Mouse (Mus musculus) hindbrain, embryonic 14.5 days (tissue): ENCODE data around the gene Tnpo1. TPM values are rescaled to one million over a fixed set of nuclear protein-coding genes. Genes with fewer than 3 reads are reported as not detected.
A peak's percentile ranks its signal among the peaks of the same experiment; 100 is the strongest.

Source experiments
- ATAC-seq: fragments of 200-750 bp; cut with Nextera tagmentation; 2 replicates; pipeline ENCODE4 v1.8.0; 2017; ENCODE audit warnings: moderate number of reproducible peaks, mild to moderate bottlenecking, moderate TSS enrichment, moderate library complexity; ENCODE audit not compliant: low FRiP score
- DNase-seq: peaks from one replicate; pipeline ENCODE4 v3.0.0-alpha.2; 2015; ENCODE audit warnings: low spot score
- H3K27ac ChIP-seq: fragments of 300-500 bp; sonication (generic); 2 replicates; pipeline ENCODE4 v1.5.1; 2014; ENCODE audit warnings: mild to moderate bottlenecking, moderate library complexity
- H3K27me3 ChIP-seq: fragments of 300-500 bp; sonication (generic); 2 replicates; pipeline ENCODE4 v1.6.1; 2014; ENCODE audit warnings: mild to moderate bottlenecking, low read length, mixed read lengths; ENCODE audit not compliant: control insufficient read depth, insufficient read depth
- H3K36me3 ChIP-seq: fragments of 300-500 bp; sonication (generic); replicated peaks from 2 replicates; pipeline ENCODE4 v1.6.1; 2014; ENCODE audit not compliant: control insufficient read depth, insufficient read depth
- H3K4me1 ChIP-seq: fragments of 300-500 bp; sonication (generic); replicated peaks from 2 replicates; pipeline ENCODE4 v1.6.1; 2014; ENCODE audit warnings: antibody characterized with exemption, low read length, mixed read lengths; ENCODE audit not compliant: control insufficient read depth, insufficient read depth
- H3K4me2 ChIP-seq: fragments of 300-500 bp; sonication (generic); replicated peaks from 2 replicates; pipeline ENCODE4 v1.6.1; 2014; ENCODE audit warnings: mild to moderate bottlenecking, moderate library complexity
- H3K4me3 ChIP-seq: fragments of 300-500 bp; sonication (generic); replicated peaks from 2 replicates; pipeline ENCODE4 v1.5.1; 2014; ENCODE audit warnings: mild to moderate bottlenecking, low read length
- H3K9ac ChIP-seq: fragments of 300-500 bp; sonication (generic); 2 replicates; pipeline ENCODE4 v1.6.1; 2014
- H3K9me3 ChIP-seq: fragments of 300-500 bp; sonication (generic); 2 replicates; pipeline ENCODE4 v1.6.1; 2016; ENCODE audit warnings: low read length; ENCODE audit not compliant: control insufficient read depth
- WGBS: fragments of 180-500 bp; shearing (Covaris S2); extraction: QIAGEN DNeasy Blood & Tissue Kit; methylation state at CpG from one replicate; pipeline ENCODE4 v1.1.7; 2014; 5-methylcytosine and 5-hydroxymethylcytosine counted together
- polyA plus RNA-seq: library from polyadenylated mRNA; unstranded; fragments of >200 nt; fragmentation: Nextera tagmentation; extraction: Ambion mirVana; gene quantifications from 2 replicates; pipeline ENCODE4 v1.2.1, GENCODE M21; 2014

Gene Tnpo1
- 47.9 and 50.0 TPM in 2 replicates for polyA plus RNA-seq

GRCm38 (mm10) chr13:98926213-98926957, at the start of gene Tnpo1:
Tnpo1 (minus strand) TSS chr13:98926384.
- peak within 1 kb of the TSS; percentile 98 for H3K4me3 ChIP-seq
- H3K4me1 ChIP-seq, result peaks cover 18% of the 10 kb centered on the region
- peak within 1 kb of the TSS; percentile 99 for H3K27ac ChIP-seq
- under 1% methylated on average over 69 of the region's 75 CpGs for WGBS
- peak; percentile 96 for ATAC-seq
- peak; percentile 87 for DNase-seq
- peak within 1 kb of the TSS; percentile 100 for H3K9ac ChIP-seq
- no peaks in the 10 kb centered on the region for H3K27me3 ChIP-seq
- H3K9me3 ChIP-seq, result no peaks in the 10 kb centered on the region
- peak within 1 kb of the TSS; percentile 85 for H3K4me2 ChIP-seq
- H3K36me3 ChIP-seq, result no peaks in the 10 kb centered on the region

- ATAC-seq, result no peak
- WGBS, result 91% methylated on average over 3 of the region's 3 CpGs
- Histone ChIP-seq H3K9ac (no peak overlapping the region), H3K4me2 (no peak overlapping the region), H3K36me3 (no peaks in the 10 kb centered on the region), H3K9me3 (no peaks in the 10 kb centered on the region), H3K4me1 (no peaks in the 10 kb centered on the region), H3K27ac (no peak overlapping the region), H3K27me3 (no peaks in the 10 kb centered on the region), H3K4me3 (no peak overlapping the region)
- no peak for DNase-seq
Observed at GRCm38 (mm10) chr13:98972090-98972489, 45.9 kb upstream of the Tnpo1 start.

GRCm38 (mm10) chr13:98971641-98972040, 45.5 kb upstream of the Tnpo1 start:
- Histone ChIP-seq H3K4me2 (no peak overlapping the region), H3K36me3 (no peaks in the 10 kb centered on the region), H3K27ac (no peak overlapping the region), H3K9ac (no peak overlapping the region), H3K9me3 (no peaks in the 10 kb centered on the region), H3K4me1 (no peaks in the 10 kb centered on the region), H3K27me3 (no peaks in the 10 kb centered on the region), H3K4me3 (no peak overlapping the region)
- no peak for ATAC-seq
- DNase-seq, result no peak
- 76% methylated on average over 5 of the region's 5 CpGs for WGBS

- no peak overlapping the region for H3K9ac ChIP-seq
- WGBS, result 81% methylated on average over 4 of the region's 4 CpGs
- ATAC-seq (no peak), DNase-seq (no peak)
- H3K4me3 ChIP-seq, result no peak overlapping the region
- H3K27ac ChIP-seq, result no peak overlapping the region
- H3K36me3 ChIP-seq, result no peaks in the 10 kb centered on the region
- H3K9me3 ChIP-seq, result no peaks in the 10 kb centered on the region
- no peaks in the 10 kb centered on the region for H3K27me3 ChIP-seq
- H3K4me2 ChIP-seq, result no peak overlapping the region
- H3K4me1 ChIP-seq, result no peaks in the 10 kb centered on the region
Observed at GRCm38 (mm10) chr13:98968517-98968916, 42.3 kb upstream of the Tnpo1 start.

- Histone ChIP-seq H3K9ac (no peak overlapping the region), H3K4me3 (no peak overlapping the region), H3K9me3 (no peaks in the 10 kb centered on the region), H3K4me2 (no peak overlapping the region), H3K27ac (no peak overlapping the region), H3K27me3 (no peaks in the 10 kb centered on the region), H3K4me1 (no peaks in the 10 kb centered on the region), H3K36me3 (no peaks in the 10 kb centered on the region)
- 93% methylated on average over 6 of the region's 6 CpGs for WGBS
- DNase-seq, result no peak
- no peak for ATAC-seq
Observed at GRCm38 (mm10) chr13:98967942-98968341, 41.8 kb upstream of the Tnpo1 start.

- H3K4me2 ChIP-seq, result no peak overlapping the region
- no peak for DNase-seq
- no peaks in the 10 kb centered on the region for H3K27me3 ChIP-seq
- no peaks in the 10 kb centered on the region for H3K9me3 ChIP-seq
- no peak overlapping the region for H3K4me3 ChIP-seq
- no peak overlapping the region for H3K9ac ChIP-seq
- no peaks in the 10 kb centered on the region for H3K4me1 ChIP-seq
- no peak for ATAC-seq
- 84% methylated on average over 5 of the region's 5 CpGs for WGBS
- H3K27ac ChIP-seq, result no peak overlapping the region
- H3K36me3 ChIP-seq, result no peaks in the 10 kb centered on the region
Observed at GRCm38 (mm10) chr13:98966583-98966982, 40.4 kb upstream of the Tnpo1 start.

GRCm38 (mm10) chr13:98963612-98964011, 37.4 kb upstream of the Tnpo1 start:
- no peak for ATAC-seq
- H3K4me1 ChIP-seq, result no peaks in the 10 kb centered on the region

GRCm38 (mm10) chr13:98958177-98958576, 32.0 kb upstream of the Tnpo1 start:
- no peaks in the 10 kb centered on the region for H3K27me3 ChIP-seq
- no peaks in the 10 kb centered on the region for H3K4me1 ChIP-seq
- DNase-seq, result no peak
- H3K9me3 ChIP-seq, result no peaks in the 10 kb centered on the region
- H3K27ac ChIP-seq, result no peak overlapping the region
- H3K9ac ChIP-seq, result no peak overlapping the region
- H3K4me3 ChIP-seq, result no peak overlapping the region
- ATAC-seq, result no peak
- WGBS, result 22% methylated on average over 2 of the region's 2 CpGs
- H3K4me2 ChIP-seq, result no peak overlapping the region
- H3K36me3 ChIP-seq, result no peaks in the 10 kb centered on the region

More at GRCm38 (mm10) chr13:98963612-98964011, 37.4 kb upstream of the Tnpo1 start:
- no peak overlapping the region for H3K4me3 ChIP-seq
- no peak overlapping the region for H3K4me2 ChIP-seq
- 82% methylated on average over 1 of the region's 1 CpGs for WGBS
- H3K36me3 ChIP-seq, result no peaks in the 10 kb centered on the region
- DNase-seq, result no peak
- no peaks in the 10 kb centered on the region for H3K27me3 ChIP-seq
- no peaks in the 10 kb centered on the region for H3K9me3 ChIP-seq
- H3K27ac ChIP-seq, result no peak overlapping the region
- H3K9ac ChIP-seq, result no peak overlapping the region

- Histone ChIP-seq H3K4me1 (no peaks in the 10 kb centered on the region), H3K36me3 (no peaks in the 10 kb centered on the region), H3K27ac (no peak overlapping the region), H3K9me3 (no peaks in the 10 kb centered on the region), H3K4me2 (no peak overlapping the region), H3K9ac (no peak overlapping the region), H3K27me3 (no peaks in the 10 kb centered on the region), H3K4me3 (no peak overlapping the region)
- DNase-seq (no peak), ATAC-seq (no peak)
- 94% methylated on average over 2 of the region's 2 CpGs for WGBS
Observed at GRCm38 (mm10) chr13:98956209-98956608, 30.0 kb upstream of the Tnpo1 start.
